Mouse (Mus musculus) liver, embryonic 14.5 days (tissue): ENCODE measurements around the gene Cpt1a.

Source experiments
- CTCF ChIP-seq: IDR thresholded peaks from 2 replicates; pipeline ENCODE4 v1.5.1; 2016; ENCODE audit warnings: antibody characterized with exemption, low read depth, control low read depth
- EP300 ChIP-seq: IDR thresholded peaks from 2 replicates; pipeline ENCODE4 v1.6.1; 2016; ENCODE audit warnings: antibody characterized with exemption, low read depth

DNA sequence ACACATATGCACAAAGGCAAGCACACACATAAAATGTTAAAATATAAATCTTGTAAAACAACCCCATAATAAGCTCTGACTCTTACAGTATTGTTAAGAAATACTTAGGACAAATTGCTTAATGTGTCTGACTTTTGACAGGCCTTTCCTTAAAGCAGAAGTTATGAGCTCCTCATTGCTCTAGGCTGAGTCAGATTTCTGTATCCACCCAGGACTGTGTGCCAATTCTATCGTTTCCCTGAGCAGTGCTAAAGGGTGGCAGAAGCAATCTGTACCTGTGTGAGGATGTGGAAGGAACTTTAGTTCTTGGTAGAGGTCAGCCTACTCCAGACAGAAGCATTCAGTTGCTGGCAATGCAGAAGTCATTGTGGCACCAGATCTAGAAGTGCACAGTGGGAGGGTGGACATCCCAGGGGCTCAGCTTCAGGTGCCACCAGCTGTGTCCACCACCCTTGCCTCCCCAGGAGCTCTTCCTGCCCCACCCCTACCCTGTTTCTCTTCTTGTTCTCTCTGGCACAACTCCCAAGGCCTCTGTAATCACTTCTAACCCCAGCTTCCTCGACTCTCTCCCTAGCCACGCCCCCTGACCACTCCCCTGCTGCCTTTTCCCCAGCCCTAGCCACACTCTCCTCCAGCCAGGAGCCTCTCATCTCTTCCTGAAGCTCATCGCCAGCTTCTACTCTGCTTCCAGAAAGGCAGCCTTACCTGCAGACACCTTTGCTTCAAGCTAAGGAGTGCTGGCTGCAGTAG is 55.0 kb downstream of the Cpt1a start:
- no peak for TF ChIP-seq CTCF
- no peak for TF ChIP-seq EP300
